Mouse (Mus musculus) liver, embryonic 16.5 days (tissue): ENCODE results near the gene Gm48551. TPM values are rescaled to one million over a fixed set of nuclear protein-coding genes. Genes with fewer than 3 reads are reported as not detected.

Experiments
- ATAC-seq: fragments of 200-750 bp; cut with Nextera tagmentation; 2 replicates; pipeline ENCODE4 v1.8.0; 2017; ENCODE audit warnings: low read depth, mild to moderate bottlenecking, moderate number of reproducible peaks, moderate library complexity
- H3K27ac ChIP-seq: fragments of 300-500 bp; sonication (generic); 2 replicates; pipeline ENCODE4 v1.5.1; 2014; ENCODE audit warnings: mild to moderate bottlenecking, low read length
- H3K27me3 ChIP-seq: fragments of 300-500 bp; sonication (generic); 2 replicates; pipeline ENCODE4 v1.6.1; 2014; ENCODE audit warnings: low read depth, low read length, mixed read lengths; ENCODE audit not compliant: control insufficient read depth, insufficient read depth
- H3K36me3 ChIP-seq: fragments of 300-500 bp; sonication (generic); 2 replicates; pipeline ENCODE4 v1.6.1; 2014; ENCODE audit warnings: mild to moderate bottlenecking; ENCODE audit not compliant: control insufficient read depth, insufficient read depth
- H3K4me1 ChIP-seq: fragments of 300-500 bp; sonication (generic); 2 replicates; pipeline ENCODE4 v1.6.1; 2014; ENCODE audit warnings: low read depth, low read length, mixed read lengths; ENCODE audit not compliant: control insufficient read depth
- H3K4me2 ChIP-seq: fragments of 300-500 bp; sonication (generic); 2 replicates; pipeline ENCODE4 v1.6.1; 2014; ENCODE audit warnings: low read depth, low read length, mixed read lengths
- H3K4me3 ChIP-seq: fragments of 300-500 bp; sonication (generic); 2 replicates; pipeline ENCODE4 v1.5.1; 2014; ENCODE audit warnings: low read depth, mild to moderate bottlenecking, low read length
- H3K9ac ChIP-seq: fragments of 300-500 bp; sonication (generic); 2 replicates; pipeline ENCODE4 v1.6.1; 2014; ENCODE audit warnings: low read depth, low read length
- H3K9me3 ChIP-seq: fragments of 300-500 bp; sonication (generic); replicated peaks from 2 replicates; pipeline ENCODE4 v1.6.1; 2016; ENCODE audit warnings: low read length; ENCODE audit not compliant: control insufficient read depth
- WGBS: fragments of 180-500 bp; shearing (Covaris S2); extraction: QIAGEN DNeasy Blood & Tissue Kit; methylation state at CpG from one replicate; pipeline ENCODE4 v1.1.7; 2014; ENCODE audit not compliant: insufficient replicate concordance; 5-methylcytosine and 5-hydroxymethylcytosine counted together
- polyA plus RNA-seq: library from polyadenylated mRNA; unstranded; fragments of >200 nt; fragmentation: Nextera tagmentation; extraction: Ambion mirVana; gene quantifications from 2 replicates; pipeline ENCODE4 v1.2.1, GENCODE M21; 2015

The Gm48551 gene
- polyA plus RNA-seq, 1 experiment from 2014 or later = 0.55 TPM

GRCm38 (mm10) chr10:81365073-81365472 lies 19.2 kb upstream of the Gm48551 start:
- H3K27me3 ChIP-seq = no peaks in the 10 kb centered on the region
- H3K4me3 ChIP-seq = no peak overlapping the region
- no peaks in the 10 kb centered on the region for H3K9me3 ChIP-seq
- H3K9ac ChIP-seq = peak overlapping the region; percentile 15; the same call in 1 of the 2 replicates
- no peak for ATAC-seq
- WGBS = 42% methylated on average over 4 of the region's 4 CpGs
- H3K27ac ChIP-seq = peak overlapping the region; percentile 78
- H3K4me1 ChIP-seq = peaks cover 71% of the 10 kb centered on the region
- H3K4me2 ChIP-seq = no peak overlapping the region
- H3K36me3 ChIP-seq = peaks cover 52% of the 10 kb centered on the region

- H3K27ac ChIP-seq = peak within 1 kb of the TSS; percentile 78
- H3K27me3 ChIP-seq = no peaks in the 10 kb centered on the region
- H3K9ac ChIP-seq = peak within 1 kb of the TSS; percentile 15; the same call in 1 of the 2 replicates
- H3K4me1 ChIP-seq = peaks cover 63% of the 10 kb centered on the region
- WGBS = 29% methylated on average over 12 of the region's 12 CpGs
- ATAC-seq = peak; percentile 0; the same call in 1 of the 2 replicates
- no peak within 1 kb of the TSS for H3K4me3 ChIP-seq
- peaks cover 59% of the 10 kb centered on the region for H3K36me3 ChIP-seq
- H3K4me2 ChIP-seq = no peak within 1 kb of the TSS
- H3K9me3 ChIP-seq = no peaks in the 10 kb centered on the region
Observed at GRCm38 (mm10) chr10:81365672-81366476, 18.4 kb upstream of the Gm48551 start, which contains the start of gene 4930404N11Rik. Gene 4930404N11Rik, minus strand, starts transcription at chr10:81365816.

GRCm38 (mm10) chr10:81366477-81367206 lies 17.6 kb upstream of the Gm48551 start:
- WGBS = 62% methylated on average over 6 of the region's 6 CpGs
- Histone ChIP-seq H3K9ac (no peak overlapping the region), H3K36me3 (peaks cover 62% of the 10 kb centered on the region), H3K4me1 (peaks cover 56% of the 10 kb centered on the region), H3K27me3 (no peaks in the 10 kb centered on the region), H3K4me2 (no peak overlapping the region), H3K4me3 (no peak overlapping the region), H3K9me3 (no peaks in the 10 kb centered on the region), H3K27ac (peak overlapping the region; percentile 78)
- ATAC-seq = peak; percentile 1; the same call in 1 of the 2 replicates

GRCm38 (mm10) chr10:81367207-81367495 lies 17.1 kb upstream of the Gm48551 start:
- H3K4me1 ChIP-seq = peaks cover 51% of the 10 kb centered on the region
- H3K4me2 ChIP-seq = no peak overlapping the region
- H3K4me3 ChIP-seq = no peak overlapping the region
- H3K27ac ChIP-seq = no peak overlapping the region
- H3K9me3 ChIP-seq = no peaks in the 10 kb centered on the region
- peaks cover 67% of the 10 kb centered on the region for H3K36me3 ChIP-seq
- H3K27me3 ChIP-seq = no peaks in the 10 kb centered on the region
- no peak overlapping the region for H3K9ac ChIP-seq
- ATAC-seq = no peak
- WGBS = 83% methylated on average over 6 of the region's 6 CpGs

- ATAC-seq = no peak
- Histone ChIP-seq H3K36me3 (peaks cover 58% of the 10 kb centered on the region), H3K9me3 (no peaks in the 10 kb centered on the region), H3K9ac (peak overlapping the region; percentile 15), H3K27me3 (no peaks in the 10 kb centered on the region), H3K4me3 (peak overlapping the region; percentile 85), H3K27ac (peak overlapping the region; percentile 88; the same call in 1 of the 2 replicates), H3K4me1 (peaks cover 46% of the 10 kb centered on the region), H3K4me2 (peak overlapping the region; percentile 71)
- 88% methylated on average over 10 of the region's 10 CpGs for WGBS
Observed at GRCm38 (mm10) chr10:81375322-81375721, 8.9 kb upstream of the Gm48551 start.

GRCm38 (mm10) chr10:81376561-81377361 lies 7.5 kb upstream of the Gm48551 start:
- peak overlapping the region; percentile 88 for H3K27ac ChIP-seq
- peak overlapping the region; percentile 71 for H3K4me2 ChIP-seq
- H3K36me3 ChIP-seq = peaks cover 43% of the 10 kb centered on the region
- ATAC-seq = peak; percentile 12
- H3K4me3 ChIP-seq = peak overlapping the region; percentile 85
- H3K9me3 ChIP-seq = no peaks in the 10 kb centered on the region
- H3K9ac ChIP-seq = peak overlapping the region; percentile 98
- H3K27me3 ChIP-seq = no peaks in the 10 kb centered on the region
- 34% methylated on average over 6 of the region's 6 CpGs for WGBS
- peaks cover 60% of the 10 kb centered on the region for H3K4me1 ChIP-seq

GRCm38 (mm10) chr10:81377362-81377664 lies 7.0 kb upstream of the Gm48551 start:
- 44% methylated on average over 2 of the region's 2 CpGs for WGBS
- Histone ChIP-seq H3K4me2 (peak overlapping the region; percentile 71), H3K36me3 (peaks cover 39% of the 10 kb centered on the region), H3K4me1 (peaks cover 63% of the 10 kb centered on the region), H3K9me3 (no peaks in the 10 kb centered on the region), H3K27me3 (no peaks in the 10 kb centered on the region), H3K9ac (peak overlapping the region; percentile 98), H3K4me3 (peak overlapping the region; percentile 85), H3K27ac (peak overlapping the region; percentile 88)
- ATAC-seq = no peak

- no peaks in the 10 kb centered on the region for H3K9me3 ChIP-seq
- under 1% methylated on average over 42 of the region's 59 CpGs for WGBS
- peaks cover 33% of the 10 kb centered on the region for H3K36me3 ChIP-seq
- H3K4me2 ChIP-seq = peak within 1 kb of the TSS; percentile 83
- no peaks in the 10 kb centered on the region for H3K27me3 ChIP-seq
- no peak for ATAC-seq
- H3K4me3 ChIP-seq = peak within 1 kb of the TSS; percentile 85
- H3K27ac ChIP-seq = peak within 1 kb of the TSS; percentile 100
- H3K9ac ChIP-seq = peak within 1 kb of the TSS; percentile 98
- H3K4me1 ChIP-seq = peaks cover 66% of the 10 kb centered on the region
Observed at GRCm38 (mm10) chr10:81377793-81378552, 6.3 kb upstream of the Gm48551 start, which contains the start of gene Fzr1. Gene Fzr1, minus strand, starts transcription at chr10:81378516.
